Mouse (Mus musculus) urinary bladder, postnatal 10 days (tissue): ENCODE data around the gene Nup210l.
"Not testable (repeated sequence)": the region's sequence is repeated elsewhere in the genome, so short reads cannot be mapped to it uniquely, and the experiment has no call there.

Experiments
- DNase-seq: peaks from one replicate; pipeline ENCODE4 v3.0.0; 2022; ENCODE audit warnings: low spot score

Gene Nup210l

DNA sequence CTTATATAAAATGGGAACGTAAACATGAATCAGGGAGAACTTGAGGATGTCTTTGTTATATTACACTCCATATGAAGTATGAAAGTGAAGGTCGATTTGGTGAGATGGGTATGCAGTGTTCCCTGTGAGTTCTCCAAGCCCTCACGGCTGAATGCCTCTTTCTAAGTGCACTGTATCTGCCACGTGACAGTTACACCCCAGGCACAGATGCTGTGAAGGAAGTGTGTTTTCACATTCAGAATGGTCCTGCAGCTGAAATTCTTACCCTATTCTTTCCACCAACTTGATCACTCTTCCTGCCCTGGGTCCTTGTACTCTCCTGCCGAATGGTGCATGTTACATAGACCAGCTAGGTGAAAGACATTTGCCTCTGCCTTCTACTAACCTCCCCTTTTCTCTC, 6.0 kb upstream of the Nup210l start:
- no peak for DNase-seq

DNA sequence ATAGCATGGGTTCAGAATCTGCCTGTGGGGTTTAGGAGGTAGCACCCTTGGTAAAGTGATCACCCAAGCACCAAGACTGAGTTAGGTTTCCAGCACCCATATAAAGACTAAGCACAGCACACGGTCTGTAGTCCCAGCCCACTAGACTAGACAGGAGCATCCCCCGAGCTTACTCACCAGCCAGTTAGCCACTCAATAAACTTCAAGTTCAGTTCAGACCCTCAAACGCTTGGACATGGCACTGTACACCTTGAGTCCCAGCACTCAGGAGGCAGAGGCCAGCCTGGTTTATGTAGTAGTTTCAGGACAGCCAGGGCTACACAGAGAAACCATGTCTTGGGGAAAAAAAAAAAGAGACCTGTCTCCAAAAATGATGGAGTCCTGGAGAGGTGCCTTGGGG, 2.9 kb upstream of the Nup210l start:
- no peak for DNase-seq

- no peak for DNase-seq
Measured at GRCm38 (mm10) chr3:90101673-90102072, 2.3 kb upstream of the Nup210l start.

DNA sequence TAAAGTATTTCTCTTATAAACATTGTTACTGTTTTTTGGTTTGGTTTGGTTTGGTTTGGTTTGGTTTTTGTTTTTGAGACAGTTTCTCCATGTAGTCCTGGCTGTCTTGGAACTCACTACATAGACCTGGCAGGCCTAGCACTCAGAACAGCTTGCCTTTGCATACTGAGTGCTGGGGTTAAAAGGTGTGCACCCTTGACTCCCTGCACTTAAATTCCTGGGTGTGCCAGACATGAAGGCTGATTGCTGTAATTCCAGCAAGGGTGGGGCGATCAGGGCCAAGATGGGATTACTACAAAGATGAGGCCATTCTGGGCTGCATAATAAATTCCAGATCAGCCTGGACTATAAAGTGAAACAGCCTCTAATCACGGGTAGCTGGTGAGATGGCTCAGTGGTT, 1.7 kb upstream of the Nup210l start:
- DNase-seq: no peak

DNA sequence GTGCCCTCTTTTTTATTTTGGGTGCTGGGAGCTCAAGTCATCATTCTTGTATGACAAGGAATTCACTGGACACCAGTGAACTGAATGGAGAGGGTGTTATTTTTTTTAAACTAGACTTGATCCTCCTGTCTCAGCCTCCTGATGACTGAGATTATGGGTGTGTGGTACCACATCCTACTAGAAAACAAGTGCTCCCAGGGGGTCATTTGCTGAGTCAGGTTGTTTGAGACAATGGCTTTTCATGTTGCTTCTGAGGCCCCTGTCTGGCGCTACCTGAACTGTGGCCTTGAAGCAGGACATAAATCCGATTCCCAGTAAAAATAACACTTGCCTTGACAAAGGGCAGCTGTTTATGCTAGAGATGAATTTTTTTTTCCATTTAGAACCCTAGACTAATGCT, 756 bp upstream of the Nup210l start:
- DNase-seq: no peak

DNA sequence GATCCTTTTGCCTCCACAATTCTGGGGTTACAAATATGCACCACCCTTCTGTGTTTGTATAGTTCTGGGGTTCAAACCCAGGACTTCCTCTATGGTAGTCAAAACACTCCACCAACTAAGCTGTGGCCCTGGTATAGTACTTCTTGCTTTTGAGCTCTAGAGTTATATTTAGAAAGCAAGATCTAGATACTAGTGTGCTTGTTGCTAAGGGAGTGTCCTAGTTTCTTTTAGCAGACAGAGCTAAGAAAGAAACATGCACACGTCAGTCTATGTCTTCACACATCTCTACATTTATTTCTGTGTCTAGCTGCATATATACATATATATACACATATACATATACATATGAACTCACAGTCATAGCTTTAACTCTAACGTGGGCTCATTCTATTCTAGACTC, 7.8 kb downstream of the Nup210l start:
- DNase-seq: no peak

DNA sequence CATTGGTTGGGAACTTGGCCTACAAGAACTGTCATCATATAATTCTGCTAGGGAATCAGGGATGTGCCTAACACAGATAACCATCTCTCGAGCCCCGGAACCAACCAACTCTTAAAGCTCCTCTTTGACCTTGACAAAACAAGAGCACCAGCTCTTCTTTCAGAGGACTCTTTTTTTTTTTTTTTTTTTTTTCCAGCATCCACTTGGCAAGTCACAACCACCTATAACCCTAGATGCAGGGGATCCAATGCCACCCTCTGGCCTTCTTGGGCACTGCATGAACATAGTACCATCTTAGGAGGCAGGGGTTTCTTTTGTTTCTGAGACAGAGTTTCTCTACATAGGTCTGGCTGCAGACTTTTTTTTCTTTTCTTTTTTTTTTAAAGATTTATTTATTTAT, 10.4 kb downstream of the Nup210l start:
- no peak for DNase-seq

DNA sequence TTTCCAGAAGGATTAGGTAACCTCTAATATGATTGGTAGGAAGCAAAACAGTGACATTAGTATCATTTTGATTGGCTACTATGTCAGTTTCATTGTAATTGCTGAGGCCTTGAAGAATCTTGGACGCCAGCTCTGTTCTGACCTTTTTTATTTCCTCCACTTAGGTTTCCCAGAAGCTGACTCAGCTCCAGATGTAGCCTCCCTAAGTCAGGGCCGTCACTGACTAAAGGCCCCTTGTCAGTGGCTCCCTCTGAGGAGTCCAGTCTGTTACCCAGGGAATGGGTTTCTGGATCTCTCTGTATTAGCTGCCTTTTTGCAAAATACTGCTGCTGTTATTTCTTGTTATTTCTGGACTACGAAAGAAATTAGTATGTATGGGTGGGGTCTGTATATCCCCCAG, 11.6 kb downstream of the Nup210l start:
- DNase-seq: no peak

- no peak for DNase-seq
Measured at GRCm38 (mm10) chr3:90118132-90118790, 14.3 kb downstream of the Nup210l start.

- not testable (repeated sequence) for DNase-seq
Measured at GRCm38 (mm10) chr3:90122036-90122435, 18.1 kb downstream of the Nup210l start.

DNA sequence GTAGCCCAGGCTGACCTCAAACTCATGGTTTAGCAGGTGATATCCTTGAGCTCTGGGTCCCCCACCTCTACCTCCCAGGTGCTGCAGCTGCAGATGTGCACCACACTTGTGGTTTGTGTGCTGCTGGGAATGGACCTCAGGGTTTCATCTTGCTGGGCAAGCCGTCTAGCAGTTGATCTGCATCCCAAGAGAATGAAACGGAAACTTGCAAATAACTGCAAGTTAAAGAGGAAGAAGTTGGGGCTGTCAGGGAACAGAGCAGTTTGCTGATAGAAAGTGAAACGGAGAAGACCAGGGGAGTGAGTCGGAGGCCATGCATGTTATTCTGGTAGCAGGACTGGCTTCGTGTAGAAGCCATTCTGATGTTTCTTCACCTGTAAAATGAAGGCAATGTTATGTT, 21.8 kb downstream of the Nup210l start:
- DNase-seq: no peak

DNA sequence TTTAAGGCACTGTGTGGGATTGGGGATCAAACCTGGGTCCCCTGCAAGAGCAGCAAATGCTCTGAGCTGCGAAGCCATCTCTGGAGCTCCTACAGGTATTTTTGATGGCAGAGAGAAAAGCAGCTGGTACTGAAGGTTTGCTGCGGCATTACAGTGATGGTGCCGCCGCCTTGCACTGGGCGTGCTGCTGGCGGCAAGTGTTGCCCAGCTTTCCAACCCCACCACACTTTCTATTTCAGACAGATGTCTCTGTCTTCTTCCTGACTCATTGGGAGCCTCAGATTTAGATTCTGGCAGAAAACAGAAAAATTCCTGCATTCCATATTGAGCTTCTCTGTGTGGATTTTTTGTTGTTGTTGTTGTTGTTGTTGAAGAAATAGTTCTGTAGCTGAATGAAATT, 23.9 kb downstream of the Nup210l start:
- no peak for DNase-seq

DNA sequence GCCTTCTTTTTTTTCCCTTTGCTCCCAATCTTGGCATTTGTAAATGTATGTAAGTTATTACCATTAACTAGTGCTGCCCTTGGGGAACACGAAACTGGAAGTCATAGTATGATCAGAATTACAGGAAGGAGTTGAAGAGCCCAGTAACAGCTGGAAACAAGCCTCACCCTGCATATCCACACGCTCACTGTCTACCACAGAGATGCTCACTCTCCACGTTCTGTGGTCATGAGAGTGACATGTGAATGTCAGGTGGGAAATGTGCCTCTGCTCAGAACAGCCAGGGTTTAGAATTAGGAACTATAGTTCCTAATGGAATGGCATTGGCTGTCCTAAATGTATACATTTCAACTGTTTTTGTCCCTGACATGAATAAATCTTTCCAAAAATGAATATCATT, 28.8 kb downstream of the Nup210l start:
- DNase-seq: no peak

DNA sequence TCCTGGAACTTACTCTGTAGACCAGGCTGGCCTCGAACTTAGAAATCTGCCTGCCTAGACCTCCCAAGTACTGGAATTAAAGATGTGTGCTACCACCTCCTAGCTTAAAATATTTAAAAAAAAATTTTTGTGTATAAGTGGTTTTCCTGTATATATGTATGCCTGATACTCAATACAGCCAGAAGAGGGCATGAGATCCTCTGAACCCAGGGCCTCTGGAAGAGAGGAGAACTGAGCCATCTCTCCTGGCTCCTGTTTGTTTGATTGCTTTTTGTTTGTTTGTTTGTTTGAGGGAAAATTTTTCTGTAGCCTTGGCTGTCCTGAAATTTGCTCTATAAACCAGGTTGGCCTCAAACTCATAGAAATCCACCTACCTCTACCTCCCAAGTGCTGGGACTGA, 29.4 kb downstream of the Nup210l start:
- DNase-seq: no peak

DNA sequence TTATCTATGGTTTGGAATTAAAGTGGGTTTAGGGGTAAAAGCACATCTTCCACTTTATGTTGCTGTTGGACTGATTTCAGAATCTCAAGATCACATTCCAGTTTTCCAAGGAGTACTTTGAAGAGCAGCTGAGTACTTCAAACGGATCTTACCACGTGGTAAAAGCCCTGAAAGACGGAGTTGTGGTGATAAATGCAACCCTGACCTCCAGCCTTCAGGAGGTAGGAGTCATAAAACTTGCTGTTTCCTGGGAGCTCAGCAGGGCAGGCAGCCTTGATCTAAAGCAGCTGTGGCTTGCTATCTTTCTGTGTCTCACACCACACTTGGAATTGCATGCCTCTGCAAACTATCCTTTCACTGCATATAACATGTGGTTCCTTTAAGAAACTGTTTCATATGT, 30.6 kb downstream of the Nup210l start:
- DNase-seq: no peak

DNA sequence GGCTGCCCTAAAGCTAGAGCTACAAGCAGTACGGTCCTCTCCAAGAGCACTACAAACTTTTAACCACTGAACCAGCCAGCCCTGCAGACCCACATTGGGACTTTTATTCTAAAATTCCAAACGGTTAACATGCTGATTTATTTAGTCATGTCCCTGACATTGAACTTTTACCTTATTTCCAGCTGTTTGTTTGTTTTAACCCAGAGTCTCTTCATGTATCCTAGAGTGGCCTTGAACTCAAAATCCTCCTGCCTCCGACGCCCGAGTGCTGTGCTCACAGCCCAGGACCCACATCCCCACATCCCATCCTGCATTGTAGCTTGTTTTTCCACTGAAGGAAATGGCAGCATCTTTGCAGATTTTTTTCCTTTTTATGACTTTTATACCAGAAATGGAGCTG, 31.1 kb downstream of the Nup210l start:
- DNase-seq: no peak

DNA sequence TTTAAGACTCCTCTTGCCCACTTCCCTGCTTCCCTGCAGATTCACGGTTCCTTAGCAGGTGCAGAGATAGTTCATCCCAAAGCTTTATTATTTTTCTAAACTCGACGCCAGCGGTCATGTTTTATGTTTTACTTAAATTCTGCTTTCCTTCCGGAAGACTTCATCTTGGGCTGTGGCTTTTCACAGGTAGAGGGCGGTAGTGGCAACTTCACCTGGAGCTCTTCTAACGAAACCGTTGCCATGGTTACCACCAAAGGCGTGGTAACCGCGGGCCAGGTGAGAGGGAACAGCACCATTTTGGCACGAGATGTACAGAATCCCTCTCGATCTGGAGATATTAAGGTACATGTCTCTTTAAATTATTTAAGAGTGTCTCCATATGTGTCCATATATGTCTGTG, 32.7 kb downstream of the Nup210l start:
- no peak for DNase-seq

- DNase-seq: no peak
Measured at GRCm38 (mm10) chr3:90137606-90138005, 33.7 kb downstream of the Nup210l start.

- no peak for DNase-seq
Measured at GRCm38 (mm10) chr3:90139962-90140361, 36.0 kb downstream of the Nup210l start.

DNA sequence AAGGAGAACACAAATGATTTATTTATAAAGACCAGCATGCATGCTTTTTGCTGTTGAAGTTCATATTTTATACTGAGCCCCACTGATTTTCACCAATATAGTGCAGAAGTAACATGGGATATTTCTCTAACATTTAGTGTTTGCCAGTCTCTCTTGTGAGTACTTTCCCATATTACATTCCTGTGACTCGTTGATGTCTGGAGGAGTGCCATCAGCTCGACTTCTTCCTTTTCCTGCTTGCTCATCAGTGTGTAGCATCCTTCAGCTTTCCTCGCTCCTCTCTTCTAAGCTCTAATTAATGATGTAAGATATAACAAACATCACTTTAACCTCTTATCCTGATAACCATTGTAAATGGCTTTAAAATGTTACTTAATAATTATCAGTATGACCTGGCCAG, 41.5 kb downstream of the Nup210l start:
- no peak for DNase-seq

- DNase-seq: no peak
Measured at GRCm38 (mm10) chr3:90146651-90147050, 42.7 kb downstream of the Nup210l start.

DNA sequence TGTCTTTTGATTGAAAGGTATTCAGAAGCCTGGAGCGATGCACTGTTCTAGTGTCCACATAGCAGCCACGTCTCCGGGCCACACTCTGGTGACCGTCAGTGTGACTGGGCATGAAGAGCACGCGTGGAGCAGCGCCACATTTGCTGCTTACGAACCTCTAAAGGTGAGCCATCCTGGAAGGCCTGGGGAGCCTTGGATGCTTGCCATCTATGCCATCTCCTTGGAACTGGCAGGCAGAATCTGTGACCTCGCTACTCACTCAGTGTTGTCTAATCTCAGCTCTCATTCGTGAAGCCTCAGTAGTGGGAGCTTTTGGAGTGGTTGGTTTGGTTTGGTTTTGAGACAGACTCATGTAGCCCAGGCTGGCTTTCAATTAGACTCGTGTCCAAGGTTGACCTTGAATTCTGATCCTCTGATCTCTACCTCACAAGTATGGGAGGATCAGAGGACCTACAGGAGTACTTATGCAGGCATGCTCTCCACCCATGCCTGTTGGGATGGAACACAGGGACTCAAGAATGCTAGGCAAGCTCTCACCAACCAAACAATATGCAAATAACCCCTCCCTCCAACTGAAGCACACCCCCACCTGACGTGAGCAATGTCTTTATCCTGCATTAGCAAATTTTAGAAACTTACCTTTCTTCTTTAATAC, 47.3 kb downstream of the Nup210l start:
- DNase-seq: no peak

- DNase-seq: no peak
Measured at GRCm38 (mm10) chr3:90155996-90156395, 52.1 kb downstream of the Nup210l start.

DNA sequence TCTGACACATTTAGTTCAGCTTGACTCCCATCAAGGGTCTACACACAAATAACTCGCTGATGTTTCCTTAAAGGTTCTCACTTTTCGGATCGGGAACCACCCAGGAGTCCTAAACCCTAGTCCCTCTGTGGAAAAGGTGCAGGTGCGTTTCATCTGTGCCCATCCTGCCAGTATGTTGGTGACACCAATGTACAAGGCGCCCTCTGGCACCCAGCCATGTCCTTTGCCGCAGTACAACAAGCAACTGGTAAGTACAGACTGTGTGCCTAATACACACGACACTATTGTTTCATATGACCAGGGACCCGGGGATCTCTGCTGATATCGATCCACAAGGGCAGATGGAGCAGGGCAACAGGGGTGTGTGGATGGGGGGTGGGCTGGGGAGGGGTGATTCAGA, 55.8 kb downstream of the Nup210l start:
- DNase-seq: no peak
